Mouse (Mus musculus): ENCODE measurements around the gene Tas2r143.

The Tas2r143 gene

GRCm38 (mm10) chr6:42399938-42400337 lies at the start of gene Tas2r143:
Gene Tas2r143 (plus strand): TSS chr6:42400238.
- DNase-seq: no peak

- DNase-seq: no peak
These were observed 48.9 kb upstream of the Tas2r143 start for GRCm38 (mm10) chr6:42350968-42351775.

GRCm38 (mm10) chr6:42351776-42352485 lies 48.1 kb upstream of the Tas2r143 start:
- DNase-seq: no peak

GRCm38 (mm10) chr6:42352486-42352846 lies 47.6 kb upstream of the Tas2r143 start:
- DNase-seq: no peak

- no peak for DNase-seq
These were observed 46.9 kb upstream of the Tas2r143 start for GRCm38 (mm10) chr6:42353180-42353579.

- no peak for DNase-seq
These were observed 45.7 kb upstream of the Tas2r143 start for GRCm38 (mm10) chr6:42354076-42355019.

- DNase-seq: no peak
These were observed 44.7 kb upstream of the Tas2r143 start for GRCm38 (mm10) chr6:42355366-42355765.

GRCm38 (mm10) chr6:42355794-42356600 lies 44.0 kb upstream of the Tas2r143 start:
- DNase-seq: no peak

- DNase-seq: no peak
These were observed 43.1 kb upstream of the Tas2r143 start for GRCm38 (mm10) chr6:42356913-42357312.

- DNase-seq: no peak
These were observed 42.1 kb upstream of the Tas2r143 start for GRCm38 (mm10) chr6:42357901-42358300.

- no peak for DNase-seq
These were observed 41.1 kb upstream of the Tas2r143 start for GRCm38 (mm10) chr6:42358901-42359300.

- DNase-seq: no peak
These were observed 40.5 kb upstream of the Tas2r143 start for GRCm38 (mm10) chr6:42359364-42360147.

- no peak for DNase-seq
These were observed 39.7 kb upstream of the Tas2r143 start for GRCm38 (mm10) chr6:42360231-42360840.

- DNase-seq: no peak
These were observed 38.8 kb upstream of the Tas2r143 start for GRCm38 (mm10) chr6:42361041-42361895.

GRCm38 (mm10) chr6:42362074-42362473 lies 38.0 kb upstream of the Tas2r143 start:
- no peak for DNase-seq

- DNase-seq: no peak
These were observed 37.5 kb upstream of the Tas2r143 start for GRCm38 (mm10) chr6:42362497-42362896.

GRCm38 (mm10) chr6:42362974-42363373 lies 37.1 kb upstream of the Tas2r143 start:
- no peak for DNase-seq

GRCm38 (mm10) chr6:42364066-42364465 lies 36.0 kb upstream of the Tas2r143 start:
- no peak for DNase-seq

- no peak for DNase-seq
These were observed 35.4 kb upstream of the Tas2r143 start for GRCm38 (mm10) chr6:42364607-42365006.

GRCm38 (mm10) chr6:42365215-42365614 lies 34.8 kb upstream of the Tas2r143 start:
- DNase-seq: no peak
